Mouse (Mus musculus) forebrain, embryonic 12.5 days (tissue): ENCODE data around the gene Nfkbil1. TPM values are rescaled to one million over a fixed set of nuclear protein-coding genes. Genes with fewer than 3 reads are reported as not detected.
A peak's percentile ranks its signal among the peaks of the same experiment; 100 is the strongest.

Source experiments
- ATAC-seq: fragments of 200-750 bp; cut with Nextera tagmentation; 2 replicates; pipeline ENCODE4 v1.8.0; 2017; ENCODE audit warnings: moderate TSS enrichment; ENCODE audit not compliant: low FRiP score
- H3K27ac ChIP-seq: fragments of 300-500 bp; sonication (generic); 2 replicates; pipeline ENCODE4 v1.5.1; 2016; ENCODE audit warnings: mild to moderate bottlenecking
- H3K27me3 ChIP-seq: fragments of 300-500 bp; sonication (generic); 2 replicates; pipeline ENCODE4 v1.6.1; 2016; ENCODE audit warnings: mild to moderate bottlenecking
- H3K36me3 ChIP-seq: fragments of 300-500 bp; sonication (generic); replicated peaks from 2 replicates; pipeline ENCODE4 v1.6.1; 2016; ENCODE audit warnings: mild to moderate bottlenecking
- H3K4me1 ChIP-seq: fragments of 300-500 bp; sonication (generic); 2 replicates; pipeline ENCODE4 v1.6.1; 2016
- H3K4me2 ChIP-seq: fragments of 300-500 bp; sonication (generic); 2 replicates; pipeline ENCODE4 v1.6.1; 2016; ENCODE audit warnings: mild to moderate bottlenecking, moderate library complexity
- H3K4me3 ChIP-seq: fragments of 300-500 bp; sonication (generic); replicated peaks from 2 replicates; pipeline ENCODE4 v1.5.1; 2016; ENCODE audit warnings: mild to moderate bottlenecking
- H3K9ac ChIP-seq: fragments of 300-500 bp; sonication (generic); 2 replicates; pipeline ENCODE4 v1.6.1; 2016; ENCODE audit warnings: mild to moderate bottlenecking
- H3K9me3 ChIP-seq: fragments of 300-500 bp; sonication (generic); 2 replicates; pipeline ENCODE4 v1.6.1; 2016
- WGBS: fragments of 180-500 bp; shearing (Covaris S2); methylation state at CpG from one replicate; pipeline ENCODE4 v1.1.7; 2016; 5-methylcytosine and 5-hydroxymethylcytosine counted together
- polyA plus RNA-seq: library from polyadenylated mRNA; unstranded; fragments of >200 nt; fragmentation: Nextera tagmentation; extraction: Ambion mirVana; gene quantifications from 2 replicates; pipeline ENCODE4 v1.2.1, GENCODE M21; 2016

The Nfkbil1 gene
- polyA plus RNA-seq, 1 experiment from 2014 or later: 11.0 TPM

DNA sequence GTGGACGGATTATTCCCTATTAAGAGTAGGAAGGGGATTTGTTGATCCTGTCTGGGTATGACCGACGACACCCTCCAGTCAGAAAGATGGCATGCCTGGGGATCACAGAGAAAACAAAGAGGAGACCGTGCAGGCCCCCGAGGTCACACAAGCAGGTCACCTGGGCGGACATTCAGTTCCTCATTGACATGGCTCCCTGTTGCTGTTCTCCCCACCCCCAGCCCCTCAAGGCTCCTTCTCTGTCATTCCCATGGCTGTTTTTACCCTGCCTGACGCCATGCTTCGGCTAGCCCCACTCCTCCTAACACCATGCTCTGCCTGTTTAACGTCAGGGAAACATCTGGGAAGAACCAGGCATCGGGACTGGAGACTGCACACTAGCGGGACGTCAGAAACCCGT, 26.1 kb upstream of the Nfkbil1 start:
- Histone ChIP-seq H3K4me3 (no peak overlapping the region), H3K9me3 (no peaks in the 10 kb centered on the region), H3K36me3 (no peaks in the 10 kb centered on the region), H3K4me1 (peaks cover 13% of the 10 kb centered on the region), H3K27ac (no peak overlapping the region), H3K9ac (no peak overlapping the region), H3K4me2 (no peak overlapping the region), H3K27me3 (peaks cover 43% of the 10 kb centered on the region)
- no peak for ATAC-seq
- 76% methylated on average over 13 of the region's 13 CpGs for WGBS

DNA sequence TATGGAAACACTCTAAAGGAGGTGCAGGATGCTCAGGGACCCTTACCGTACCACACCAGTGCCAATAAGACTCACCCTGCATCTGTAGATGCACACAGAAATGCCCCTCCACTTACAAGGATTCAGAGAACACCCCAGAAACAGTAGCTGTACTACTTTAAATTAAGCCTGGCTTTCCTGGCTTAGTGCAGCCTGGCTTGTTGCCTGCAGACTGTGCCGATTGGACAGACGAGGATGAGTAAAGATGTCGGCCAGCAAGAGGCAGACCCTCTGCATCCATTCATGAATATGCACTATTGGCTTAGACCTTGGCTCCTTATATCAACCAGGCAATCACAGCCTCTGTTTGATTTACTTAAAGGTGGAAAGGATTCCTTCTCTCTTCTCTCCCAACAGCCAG, 24.0 kb upstream of the Nfkbil1 start:
- 79% methylated on average over 4 of the region's 4 CpGs for WGBS
- no peak overlapping the region for H3K9ac ChIP-seq
- no peak overlapping the region for H3K4me3 ChIP-seq
- ATAC-seq: no peak
- H3K36me3 ChIP-seq: peaks cover 3% of the 10 kb centered on the region; the same call in 1 of the 2 replicates
- H3K4me1 ChIP-seq: peaks cover 13% of the 10 kb centered on the region
- H3K27me3 ChIP-seq: peaks cover 45% of the 10 kb centered on the region
- no peaks in the 10 kb centered on the region for H3K9me3 ChIP-seq
- H3K27ac ChIP-seq: no peak overlapping the region
- H3K4me2 ChIP-seq: no peak overlapping the region

DNA sequence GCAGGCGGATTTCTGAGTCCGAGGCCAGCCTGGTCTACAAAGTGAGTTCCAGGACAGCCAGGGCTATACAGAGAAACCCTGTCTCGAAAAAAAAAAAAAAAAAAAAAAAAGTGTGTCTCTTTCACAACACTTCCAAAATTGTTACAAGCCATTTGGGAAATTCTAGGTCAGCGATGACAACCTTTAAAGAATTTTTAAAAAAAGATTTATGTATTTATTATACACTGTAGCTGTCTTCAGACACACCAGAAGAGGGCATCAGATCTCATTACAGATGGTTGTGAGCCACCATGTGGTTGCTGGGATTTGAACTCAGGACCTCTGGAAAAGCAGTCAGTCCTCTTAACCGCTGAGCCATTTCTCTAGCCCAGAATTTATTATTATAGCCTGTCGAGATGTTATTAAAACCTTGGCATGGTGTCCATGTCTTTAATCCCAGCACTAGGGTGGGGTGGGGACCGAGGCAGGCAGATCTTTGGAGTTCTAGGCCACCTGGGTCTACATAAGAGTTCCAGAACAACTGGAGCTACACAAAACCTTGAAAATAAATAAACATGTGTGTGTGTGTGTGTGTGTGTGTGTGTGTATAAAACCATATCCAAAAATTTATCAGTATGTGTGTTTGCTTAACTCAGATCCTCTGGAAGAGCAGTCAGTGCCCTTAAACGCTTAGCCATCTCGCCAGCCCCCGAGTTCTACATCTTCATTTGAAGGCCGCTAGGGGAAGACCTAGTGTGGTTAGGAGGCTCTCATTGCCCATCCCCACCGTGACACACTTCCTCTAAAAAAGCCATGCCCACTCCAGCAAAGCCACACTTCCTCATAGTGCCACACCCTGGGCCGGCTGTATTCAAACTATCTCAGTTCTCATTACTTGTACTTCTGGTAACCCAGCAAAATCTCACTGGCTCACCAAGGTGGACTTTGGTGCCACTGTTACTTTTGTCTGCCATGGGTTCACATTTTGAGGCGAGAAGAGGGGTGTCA, 23.2 kb upstream of the Nfkbil1 start:
- Histone ChIP-seq H3K9me3 (no peaks in the 10 kb centered on the region), H3K27ac (no peak overlapping the region), H3K36me3 (peaks cover 11% of the 10 kb centered on the region), H3K4me2 (peak overlapping the region; percentile 40; the same call in 1 of the 2 replicates), H3K27me3 (peaks cover 37% of the 10 kb centered on the region), H3K4me3 (no peak overlapping the region), H3K4me1 (peaks cover 10% of the 10 kb centered on the region), H3K9ac (no peak overlapping the region)
- 65% methylated on average over 13 of the region's 14 CpGs for whole genome bisulfite sequencing
- no peak for ATAC-seq

DNA sequence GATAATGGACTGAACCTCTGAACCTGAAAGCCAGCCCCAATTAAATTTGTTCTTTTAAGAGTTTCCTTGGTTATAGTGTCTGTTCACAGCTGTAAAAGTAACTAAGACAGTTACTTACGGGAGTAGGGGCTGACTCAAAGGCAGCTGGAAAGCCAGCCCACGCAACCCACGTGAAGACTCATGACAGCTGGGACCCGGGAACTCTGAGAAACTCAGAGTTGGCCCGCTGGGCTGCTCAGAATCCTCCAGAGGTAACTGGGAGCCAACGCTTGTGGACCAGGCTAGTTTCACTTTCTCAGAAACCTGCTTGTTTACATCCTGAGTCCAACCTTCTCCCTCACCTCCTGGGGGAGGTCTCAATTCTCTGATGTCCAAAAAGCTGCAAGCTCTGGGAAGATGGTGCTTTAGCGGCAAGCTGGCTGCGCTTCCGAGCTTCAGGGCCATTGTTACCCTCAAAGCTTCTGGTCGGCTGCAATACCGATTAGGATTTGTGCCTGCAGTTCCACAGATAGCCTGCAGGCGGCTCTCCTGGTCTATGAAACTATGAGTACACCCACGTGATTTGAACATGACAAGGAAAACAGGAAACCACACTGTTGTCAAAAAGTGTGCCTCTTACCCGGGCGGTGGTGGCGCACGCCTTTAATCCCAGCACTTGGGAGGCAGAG, 22.4 kb upstream of the Nfkbil1 start:
- peak overlapping the region; percentile 40 for H3K4me2 ChIP-seq
- ATAC-seq: peak; percentile 2; the same call in 1 of the 2 replicates
- no peaks in the 10 kb centered on the region for H3K9me3 ChIP-seq
- WGBS: 14% methylated on average over 17 of the region's 17 CpGs
- H3K27me3 ChIP-seq: peaks cover 32% of the 10 kb centered on the region
- 0 out of 2 replicates have a peak overlapping the region, but pooled peaks have one; percentile 15 for H3K4me3 ChIP-seq
- no peak overlapping the region for H3K27ac ChIP-seq
- H3K36me3 ChIP-seq: peaks cover 19% of the 10 kb centered on the region
- H3K9ac ChIP-seq: peak overlapping the region; percentile 29; the same call in 1 of the 2 replicates
- peaks cover 9% of the 10 kb centered on the region for H3K4me1 ChIP-seq

DNA sequence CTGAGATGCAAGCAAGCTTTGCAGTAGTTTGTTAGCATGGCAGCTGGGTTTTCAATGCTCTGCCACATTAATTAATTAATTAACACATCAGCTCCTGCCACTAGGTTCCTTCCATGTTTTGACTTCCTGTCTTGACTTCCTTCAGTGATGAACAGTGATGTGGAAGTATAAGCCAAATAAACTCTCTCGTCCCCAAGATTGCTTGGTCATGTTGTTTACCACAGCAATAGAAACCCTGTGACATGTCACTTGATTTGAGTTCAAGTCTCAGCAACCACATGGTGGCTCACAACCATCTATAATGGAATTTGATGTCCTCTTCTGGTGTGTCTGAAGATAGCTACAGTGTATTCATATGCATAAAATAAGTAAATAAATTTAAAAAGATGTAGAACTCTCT, 21.8 kb upstream of the Nfkbil1 start:
- WGBS: 83% methylated on average over 1 of the region's 1 CpGs
- H3K27me3 ChIP-seq: peaks cover 28% of the 10 kb centered on the region
- H3K36me3 ChIP-seq: peaks cover 25% of the 10 kb centered on the region
- ATAC-seq: no peak
- H3K4me1 ChIP-seq: peaks cover 5% of the 10 kb centered on the region; the same call in 1 of the 2 replicates
- no peak overlapping the region for H3K9ac ChIP-seq
- no peak overlapping the region for H3K4me2 ChIP-seq
- no peak overlapping the region for H3K27ac ChIP-seq
- H3K4me3 ChIP-seq: no peak overlapping the region
- H3K9me3 ChIP-seq: no peaks in the 10 kb centered on the region

DNA sequence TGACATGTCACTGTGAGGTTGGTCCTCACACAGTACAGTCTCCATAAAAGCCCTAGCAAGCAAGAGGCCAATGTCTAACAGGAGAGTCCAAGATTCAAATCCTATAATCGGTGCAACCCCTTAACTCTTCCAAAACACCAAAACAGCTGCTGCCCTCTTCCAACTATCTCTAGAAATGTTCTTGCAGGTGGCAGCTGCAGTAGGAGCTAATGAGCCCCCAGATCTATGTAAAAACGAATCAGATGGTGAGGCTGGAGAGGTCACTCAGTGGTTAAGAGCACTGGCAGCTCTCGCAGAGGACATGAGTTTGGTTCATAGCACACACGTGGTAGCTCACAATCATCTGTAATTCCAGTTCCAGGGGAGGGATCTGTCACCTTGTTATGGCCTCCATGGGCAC, 20.1 kb upstream of the Nfkbil1 start:
- peaks cover 18% of the 10 kb centered on the region for H3K27me3 ChIP-seq
- H3K9ac ChIP-seq: no peak overlapping the region
- 61% methylated on average over 4 of the region's 4 CpGs for WGBS
- H3K4me2 ChIP-seq: no peak overlapping the region
- no peak for ATAC-seq
- peaks cover 40% of the 10 kb centered on the region for H3K36me3 ChIP-seq
- H3K4me3 ChIP-seq: no peak overlapping the region
- no peak overlapping the region for H3K27ac ChIP-seq
- peaks cover 4% of the 10 kb centered on the region; the same call in 1 of the 2 replicates for H3K4me1 ChIP-seq
- no peaks in the 10 kb centered on the region for H3K9me3 ChIP-seq

DNA sequence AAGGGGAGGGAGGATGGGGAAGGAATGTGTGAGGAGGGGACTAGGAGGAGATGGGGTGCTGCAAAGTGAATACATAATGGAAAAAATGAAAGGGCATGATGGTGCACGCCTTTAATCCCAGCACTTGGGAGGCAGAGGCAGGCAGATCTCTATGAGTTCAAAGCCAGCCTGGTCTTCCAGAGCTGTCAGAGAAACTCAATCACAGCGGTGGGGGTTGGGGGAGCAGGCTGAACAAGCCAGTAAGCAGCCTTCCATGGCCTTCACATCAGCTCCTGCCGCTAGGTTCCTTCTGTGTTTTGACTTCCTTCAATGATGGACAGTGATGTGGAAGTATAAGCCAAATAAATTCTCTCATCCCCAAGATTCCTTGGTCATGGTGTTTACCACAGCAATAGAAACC, 19.7 kb upstream of the Nfkbil1 start:
- Histone ChIP-seq H3K9me3 (no peaks in the 10 kb centered on the region), H3K4me3 (no peak overlapping the region), H3K4me1 (peaks cover 4% of the 10 kb centered on the region; the same call in 1 of the 2 replicates), H3K27me3 (peaks cover 18% of the 10 kb centered on the region), H3K36me3 (peaks cover 44% of the 10 kb centered on the region), H3K27ac (no peak overlapping the region), H3K9ac (no peak overlapping the region), H3K4me2 (no peak overlapping the region)
- no peak for ATAC-seq
- WGBS: 68% methylated on average over 3 of the region's 3 CpGs

DNA sequence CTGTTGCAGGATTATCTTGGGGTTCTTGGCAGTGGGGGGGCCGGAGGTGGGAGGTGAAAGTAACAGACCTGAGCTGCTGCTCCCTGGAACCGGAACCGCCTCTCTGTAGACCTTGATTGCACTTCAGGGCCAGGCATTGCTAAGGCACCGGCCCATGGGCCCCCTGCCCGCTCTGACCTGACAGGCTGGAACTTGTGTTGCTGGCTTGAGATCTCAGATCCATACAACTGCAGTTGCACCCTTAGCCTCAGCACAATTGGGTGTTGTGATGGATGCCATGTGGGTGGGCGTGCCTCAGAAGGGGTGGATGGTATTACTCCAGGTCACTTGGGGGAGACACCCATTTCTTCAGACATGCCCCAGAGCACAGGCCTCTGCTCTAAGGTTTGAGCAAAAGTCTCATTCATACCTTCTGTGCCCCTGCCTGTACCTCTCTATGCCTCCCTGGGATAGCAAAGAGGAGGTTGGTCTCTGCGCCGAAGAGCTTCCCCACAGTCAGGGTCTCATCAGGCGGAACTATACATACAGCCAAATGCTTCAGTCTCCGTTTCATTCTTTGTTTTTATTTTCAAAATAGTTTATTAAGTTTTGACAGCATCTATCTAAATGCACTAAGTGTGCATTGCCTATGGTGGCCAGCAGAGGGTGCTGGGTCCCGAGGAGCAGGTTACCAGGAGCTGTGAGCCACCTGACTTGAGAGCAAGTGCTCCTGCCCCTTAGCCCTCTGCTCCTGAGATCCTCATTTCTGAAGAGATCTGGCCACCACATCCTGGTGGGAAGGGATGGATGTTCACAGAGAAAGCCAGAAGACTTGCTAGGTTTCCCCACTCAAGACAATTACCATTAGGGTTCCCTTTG, 18.9 kb upstream of the Nfkbil1 start:
- ATAC-seq: peak; percentile 37; the same call in 1 of the 2 replicates
- Histone ChIP-seq H3K4me3 (no peak overlapping the region), H3K4me1 (peaks cover 4% of the 10 kb centered on the region; the same call in 1 of the 2 replicates), H3K27me3 (0 out of 2 replicates have a peak, but pooled peaks cover 11% of the 10 kb centered on the region), H3K27ac (peak overlapping the region; percentile 25; the same call in 1 of the 2 replicates), H3K36me3 (peaks cover 52% of the 10 kb centered on the region), H3K9me3 (no peaks in the 10 kb centered on the region), H3K9ac (no peak overlapping the region), H3K4me2 (no peak overlapping the region)
- WGBS: 59% methylated on average over 11 of the region's 11 CpGs

DNA sequence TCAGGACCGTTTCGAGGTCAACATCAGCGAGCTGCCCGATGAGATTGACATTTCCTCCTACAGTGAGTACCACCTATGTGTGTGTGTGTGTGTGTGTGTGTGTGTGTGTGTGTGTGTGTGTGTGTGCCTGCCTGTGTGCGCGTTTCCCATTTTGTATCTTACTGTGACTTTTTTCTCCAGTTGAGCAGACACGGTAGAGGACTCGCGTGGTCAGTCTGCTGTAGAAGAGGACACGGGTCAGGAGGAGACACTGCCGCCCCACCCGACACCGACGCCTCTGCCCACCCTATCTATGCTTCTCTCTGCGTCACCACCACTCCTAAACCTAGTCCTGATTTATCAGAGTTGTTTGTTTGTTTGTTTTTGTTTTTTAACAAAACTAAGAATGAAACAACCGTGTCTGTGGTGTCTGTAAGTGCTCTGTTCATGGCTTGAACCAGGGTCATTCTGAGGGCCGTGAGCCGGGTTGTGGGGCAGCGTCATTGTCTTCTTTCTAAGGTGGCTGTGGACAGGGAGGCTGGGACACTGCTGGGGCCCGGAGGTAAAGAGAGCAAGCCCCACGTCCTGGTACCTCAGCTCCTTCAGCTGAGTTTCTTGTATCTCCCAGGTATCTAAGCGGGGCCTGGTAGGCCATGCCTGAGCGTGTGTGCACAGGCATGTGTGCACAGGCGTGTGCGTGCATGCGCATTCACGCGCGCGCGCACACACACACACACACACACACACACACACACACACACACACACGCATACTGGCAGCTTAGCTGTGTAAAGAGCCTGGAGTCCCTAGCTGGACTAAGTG, 17.9 kb upstream of the Nfkbil1 start:
- no peak for ATAC-seq
- Histone ChIP-seq H3K4me1 (peaks cover 4% of the 10 kb centered on the region; the same call in 1 of the 2 replicates), H3K4me3 (no peak overlapping the region), H3K27ac (0 out of 2 replicates have a peak overlapping the region, but pooled peaks have one; percentile 32), H3K36me3 (peaks cover 62% of the 10 kb centered on the region), H3K9me3 (no peaks in the 10 kb centered on the region), H3K4me2 (no peak overlapping the region), H3K9ac (no peak overlapping the region), H3K27me3 (0 out of 2 replicates have a peak, but pooled peaks cover 11% of the 10 kb centered on the region)
- WGBS: 86% methylated on average over 31 of the region's 32 CpGs

DNA sequence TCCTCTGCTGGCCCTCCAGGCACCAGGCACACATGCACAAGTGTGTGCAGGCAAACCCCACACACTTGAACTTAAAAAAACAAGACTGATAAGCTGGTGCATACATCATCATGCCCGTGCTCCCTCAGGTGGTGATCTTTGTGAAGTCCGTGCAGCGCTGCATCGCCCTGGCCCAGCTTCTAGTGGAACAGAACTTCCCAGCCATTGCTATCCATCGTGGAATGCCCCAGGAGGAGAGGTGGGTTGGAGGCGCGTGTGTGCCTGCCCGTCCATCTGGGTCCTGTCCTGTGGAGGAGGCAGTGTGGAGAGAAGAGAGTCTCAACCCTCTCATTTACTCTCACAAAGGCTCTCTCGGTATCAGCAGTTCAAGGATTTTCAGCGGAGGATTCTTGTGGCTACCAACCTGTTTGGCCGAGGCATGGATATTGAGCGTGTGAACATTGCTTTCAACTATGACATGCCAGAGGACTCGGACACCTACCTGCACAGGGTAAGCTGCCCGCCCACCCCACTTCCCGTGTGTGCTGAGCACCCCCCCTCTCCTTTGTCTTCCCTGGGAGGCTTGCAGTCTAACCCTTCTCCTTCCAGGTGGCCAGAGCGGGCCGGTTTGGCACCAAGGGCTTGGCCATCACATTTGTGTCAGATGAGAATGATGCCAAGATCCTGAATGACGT, 17.2 kb upstream of the Nfkbil1 start:
- ATAC-seq: no peak
- 0 out of 2 replicates have a peak, but pooled peaks cover 11% of the 10 kb centered on the region for H3K27me3 ChIP-seq
- H3K9me3 ChIP-seq: no peaks in the 10 kb centered on the region
- H3K4me1 ChIP-seq: peaks cover under 1% of the 10 kb centered on the region; the same call in 1 of the 2 replicates
- 83% methylated on average over 18 of the region's 18 CpGs for WGBS
- no peak overlapping the region for H3K9ac ChIP-seq
- no peak overlapping the region for H3K4me3 ChIP-seq
- H3K36me3 ChIP-seq: peaks cover 69% of the 10 kb centered on the region
- H3K27ac ChIP-seq: no peak overlapping the region
- H3K4me2 ChIP-seq: no peak overlapping the region
